Mouse (Mus musculus) stomach, embryonic 14.5 days (tissue): ENCODE measurements around the gene Tas1r1. TPM values are rescaled to one million over a fixed set of nuclear protein-coding genes. Genes with fewer than 3 reads are reported as not detected.

Experiments
- ATAC-seq: fragments of 200-750 bp; cut with Nextera tagmentation; 2 replicates; pipeline ENCODE4 v1.8.0; 2017; ENCODE audit warnings: low read depth, moderate TSS enrichment; ENCODE audit not compliant: insufficient number of reproducible peaks, insufficient read depth, low FRiP score
- H3K27ac ChIP-seq: fragments of 300-500 bp; sonication (generic); 2 replicates; pipeline ENCODE4 v1.5.1; 2014; ENCODE audit warnings: mild to moderate bottlenecking, low read length, moderate library complexity, mixed read lengths
- H3K27me3 ChIP-seq: fragments of 300-500 bp; sonication (generic); 2 replicates; pipeline ENCODE4 v1.6.1; 2014; ENCODE audit warnings: low read length, control low read depth, mixed read lengths; ENCODE audit not compliant: control insufficient read depth, insufficient read depth
- H3K36me3 ChIP-seq: fragments of 300-500 bp; sonication (generic); 2 replicates; pipeline ENCODE4 v1.6.1; 2014; ENCODE audit warnings: mild to moderate bottlenecking, control low read depth, low read length, moderate library complexity, mixed read lengths; ENCODE audit not compliant: control insufficient read depth, insufficient read depth
- H3K4me1 ChIP-seq: fragments of 300-500 bp; sonication (generic); 2 replicates; pipeline ENCODE4 v1.6.1; 2014; ENCODE audit warnings: low read length, control low read depth, mixed read lengths; ENCODE audit not compliant: control insufficient read depth, insufficient read depth
- H3K4me2 ChIP-seq: fragments of 300-500 bp; sonication (generic); replicated peaks from 2 replicates; pipeline ENCODE4 v1.6.1; 2014; ENCODE audit warnings: low read depth, low read length, control low read depth
- H3K4me3 ChIP-seq: fragments of 300-500 bp; sonication (generic); 2 replicates; pipeline ENCODE4 v1.5.1; 2014; ENCODE audit warnings: low read depth, low read length, control low read depth
- H3K9ac ChIP-seq: fragments of 300-500 bp; sonication (generic); replicated peaks from 2 replicates; pipeline ENCODE4 v1.6.1; 2014; ENCODE audit warnings: low read depth, mild to moderate bottlenecking, control low read depth, low read length, moderate library complexity, mixed read lengths
- H3K9me3 ChIP-seq: fragments of 300-500 bp; sonication (generic); 2 replicates; pipeline ENCODE4 v1.6.1; 2016; ENCODE audit warnings: low read depth, low read length, control low read depth; ENCODE audit not compliant: control insufficient read depth
- WGBS: fragments of 180-500 bp; shearing (Covaris S2); extraction: QIAGEN DNeasy Blood & Tissue Kit; methylation state at CpG from one replicate; pipeline ENCODE4 v1.1.7; 2014; 5-methylcytosine and 5-hydroxymethylcytosine counted together
- polyA plus RNA-seq: library from polyadenylated mRNA; unstranded; fragments of >200 nt; fragmentation: Nextera tagmentation; extraction: Ambion mirVana; gene quantifications from 2 replicates; pipeline ENCODE4 v1.2.1, GENCODE M21; 2014

The Tas1r1 gene
- polyA plus RNA-seq, 1 experiment from 2014 or later, result 0.30 TPM

DNA sequence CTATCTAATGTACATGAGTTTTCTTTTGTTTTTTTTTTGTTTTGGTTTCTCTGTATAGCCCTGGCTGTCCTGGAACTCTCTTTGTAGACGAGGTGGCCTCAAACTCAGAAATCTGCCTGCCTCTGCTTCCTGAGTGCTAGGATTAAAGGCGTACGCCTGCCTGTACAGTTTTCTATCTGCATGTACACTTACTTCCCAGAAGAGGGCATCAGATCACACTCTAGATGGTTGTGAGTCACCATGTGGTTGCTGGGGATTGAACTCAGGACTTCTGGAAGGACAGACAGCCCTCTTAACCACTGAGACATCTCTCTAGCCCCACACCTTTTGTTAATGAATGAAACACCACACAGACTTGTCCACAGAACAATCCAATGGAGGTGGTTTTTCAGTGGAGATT is 40.9 kb upstream of the Tas1r1 start:
- Histone ChIP-seq H3K27ac (no peak overlapping the region), H3K4me1 (no peaks in the 10 kb centered on the region), H3K4me3 (no peak overlapping the region), H3K27me3 (no peaks in the 10 kb centered on the region), H3K36me3 (no peaks in the 10 kb centered on the region), H3K4me2 (no peak overlapping the region), H3K9me3 (no peaks in the 10 kb centered on the region), H3K9ac (no peak overlapping the region)
- WGBS, result 97% methylated on average over 3 of the region's 3 CpGs
- no peak for ATAC-seq

DNA sequence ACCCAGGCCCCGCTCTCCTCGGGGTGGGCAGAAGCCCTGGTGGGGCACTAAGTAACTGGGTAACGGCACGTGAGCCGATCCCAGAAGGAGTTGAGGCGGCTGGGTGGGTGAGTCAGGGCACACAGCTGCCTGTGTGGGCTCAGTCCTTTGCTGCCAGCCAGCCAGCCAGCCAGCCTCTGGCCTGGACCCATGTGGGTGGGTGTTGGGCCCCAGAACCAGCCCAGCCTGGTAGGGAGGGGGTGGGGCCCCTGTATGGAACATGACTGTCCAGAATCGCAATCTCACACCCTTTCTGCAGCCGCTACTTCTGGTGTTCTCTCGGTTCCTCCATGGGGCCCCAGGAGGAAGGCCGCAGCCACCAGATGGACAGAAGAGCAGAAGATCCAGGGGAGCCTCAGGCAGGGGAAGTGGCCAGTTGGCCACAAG is 39.8 kb upstream of the Tas1r1 start:
- H3K27ac ChIP-seq, result no peak overlapping the region
- H3K27me3 ChIP-seq, result no peaks in the 10 kb centered on the region
- H3K9me3 ChIP-seq, result no peaks in the 10 kb centered on the region
- H3K4me3 ChIP-seq, result no peak overlapping the region
- 90% methylated on average over 10 of the region's 10 CpGs for WGBS
- H3K9ac ChIP-seq, result no peak overlapping the region
- no peak overlapping the region for H3K4me2 ChIP-seq
- H3K36me3 ChIP-seq, result no peaks in the 10 kb centered on the region
- H3K4me1 ChIP-seq, result no peaks in the 10 kb centered on the region
- ATAC-seq, result no peak

DNA sequence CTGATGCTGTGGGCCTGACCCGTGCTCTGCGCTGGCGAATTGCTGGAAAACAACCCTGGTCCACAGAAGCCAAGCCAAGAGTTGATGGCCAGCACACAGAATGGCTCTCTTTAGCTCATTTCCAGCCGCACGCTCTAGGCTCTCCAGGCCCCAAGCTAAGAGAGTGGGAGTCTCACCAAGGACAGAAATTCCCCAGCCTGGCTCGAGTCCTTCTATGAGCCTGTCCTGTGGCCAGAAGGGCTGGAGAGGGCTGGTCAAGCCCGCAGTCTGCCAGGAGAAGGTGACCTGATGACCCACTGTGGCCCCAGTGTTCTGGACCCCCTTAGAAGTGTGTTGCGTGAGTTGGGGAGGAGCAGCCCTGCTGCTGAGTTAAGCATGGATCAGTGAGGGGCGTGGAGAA is 38.8 kb upstream of the Tas1r1 start:
- no peaks in the 10 kb centered on the region for H3K27me3 ChIP-seq
- peaks cover 3% of the 10 kb centered on the region; the same call in 1 of the 2 replicates for H3K4me1 ChIP-seq
- WGBS, result 85% methylated on average over 9 of the region's 9 CpGs
- ATAC-seq, result no peak
- no peak overlapping the region for H3K27ac ChIP-seq
- H3K36me3 ChIP-seq, result no peaks in the 10 kb centered on the region
- H3K9me3 ChIP-seq, result no peaks in the 10 kb centered on the region
- no peak overlapping the region for H3K4me2 ChIP-seq
- H3K4me3 ChIP-seq, result no peak overlapping the region
- H3K9ac ChIP-seq, result no peak overlapping the region

DNA sequence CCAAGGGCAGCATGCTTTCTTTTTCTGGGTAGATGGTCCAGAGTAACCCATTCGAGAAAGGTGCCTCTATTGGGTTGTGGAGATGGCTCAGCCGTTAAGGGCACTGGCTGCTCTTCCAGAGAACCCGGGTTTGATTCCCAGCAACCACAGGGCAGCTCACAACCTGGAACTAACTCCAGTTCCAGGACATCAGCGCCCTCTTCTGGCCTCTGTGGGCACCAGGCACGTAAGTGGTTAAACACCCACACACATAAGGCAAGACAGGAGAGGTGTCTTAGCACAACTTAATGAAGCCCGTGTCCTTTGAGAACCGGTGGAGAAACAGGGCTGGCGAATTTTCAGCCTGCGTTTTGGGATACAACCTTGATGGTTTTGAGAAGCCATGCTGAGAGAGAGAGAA is 36.2 kb upstream of the Tas1r1 start:
- no peak for ATAC-seq
- H3K9ac ChIP-seq, result no peak overlapping the region
- H3K27ac ChIP-seq, result no peak overlapping the region
- no peak overlapping the region for H3K4me3 ChIP-seq
- no peaks in the 10 kb centered on the region for H3K27me3 ChIP-seq
- no peaks in the 10 kb centered on the region for H3K9me3 ChIP-seq
- H3K36me3 ChIP-seq, result no peaks in the 10 kb centered on the region
- H3K4me1 ChIP-seq, result peaks cover 7% of the 10 kb centered on the region; the same call in 1 of the 2 replicates
- no peak overlapping the region for H3K4me2 ChIP-seq
- whole genome bisulfite sequencing, result 84% methylated on average over 9 of the region's 9 CpGs

DNA sequence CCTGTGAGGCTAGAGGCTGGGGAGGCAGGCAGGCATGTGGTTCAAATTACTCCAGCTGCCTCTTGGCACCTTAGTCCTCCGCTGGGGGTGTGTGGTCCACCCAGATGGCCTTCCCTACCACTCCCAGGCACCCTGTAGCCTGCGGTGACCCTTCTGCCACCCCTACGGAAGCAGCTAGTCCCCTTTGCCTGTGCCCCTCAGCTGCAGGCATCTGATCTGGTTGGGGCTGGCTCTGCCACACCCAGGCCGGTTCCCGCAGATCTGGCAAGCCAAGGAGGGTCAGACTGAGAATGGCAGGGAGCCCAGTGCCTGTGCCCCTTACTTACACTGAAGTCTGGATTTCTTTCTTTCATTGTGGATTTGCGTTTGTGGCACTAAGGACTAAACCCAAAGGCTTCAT is 35.3 kb upstream of the Tas1r1 start:
- no peaks in the 10 kb centered on the region for H3K36me3 ChIP-seq
- no peak overlapping the region for H3K4me3 ChIP-seq
- peaks cover 7% of the 10 kb centered on the region; the same call in 1 of the 2 replicates for H3K4me1 ChIP-seq
- no peaks in the 10 kb centered on the region for H3K27me3 ChIP-seq
- WGBS, result 78% methylated on average over 6 of the region's 6 CpGs
- no peaks in the 10 kb centered on the region for H3K9me3 ChIP-seq
- no peak overlapping the region for H3K9ac ChIP-seq
- H3K27ac ChIP-seq, result no peak overlapping the region
- H3K4me2 ChIP-seq, result no peak overlapping the region
- no peak for ATAC-seq

DNA sequence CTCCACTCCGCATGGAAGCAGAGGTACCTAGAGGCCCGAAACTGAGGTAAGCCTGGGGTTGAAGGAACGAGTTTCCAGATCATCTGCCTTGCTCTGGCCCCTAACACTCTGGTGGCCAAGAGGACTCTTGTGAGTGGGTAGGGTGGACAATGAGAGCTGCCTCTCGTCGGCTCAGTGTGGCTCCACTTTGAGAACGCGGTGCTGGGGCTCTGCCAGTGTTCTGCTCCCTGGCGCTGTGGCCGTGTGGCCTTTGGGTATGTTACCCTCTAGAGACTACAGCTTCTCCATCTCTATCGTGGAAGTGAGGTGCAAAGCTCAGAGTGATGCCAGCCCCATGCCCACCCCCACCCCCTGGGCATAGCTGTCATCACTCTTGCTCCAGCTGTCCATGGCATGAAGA is 34.3 kb upstream of the Tas1r1 start:
- no peaks in the 10 kb centered on the region for H3K9me3 ChIP-seq
- WGBS, result 76% methylated on average over 10 of the region's 10 CpGs
- ATAC-seq, result no peak

DNA sequence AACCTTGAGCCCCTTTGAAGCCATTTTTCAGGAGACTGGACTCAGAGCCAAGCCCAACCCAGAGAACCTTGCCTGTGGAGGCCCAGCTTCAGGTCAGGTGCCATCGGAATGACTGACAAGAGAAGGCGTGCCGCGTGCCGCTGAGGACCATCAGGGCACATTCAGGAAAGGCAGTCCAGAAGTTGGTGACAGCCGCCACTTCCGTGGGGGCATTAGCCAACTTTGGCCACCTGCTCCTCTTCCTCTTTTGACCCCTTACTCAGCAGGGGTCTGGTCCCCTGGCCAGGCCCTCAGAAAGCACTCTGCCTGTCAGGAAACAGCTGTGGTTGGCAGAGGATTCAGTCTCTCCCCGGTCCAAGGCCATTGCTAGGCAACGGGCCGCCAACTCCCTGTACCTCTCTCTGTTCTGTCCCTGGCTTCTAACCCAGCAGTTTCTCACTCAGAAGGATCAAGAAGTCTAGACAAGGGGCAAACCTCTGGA is 33.8 kb upstream of the Tas1r1 start, which contains the start of gene Plekhg5:
Plekhg5 (plus strand) TSS at position 378 of the 481 bp plus-strand sequence.
- H3K4me1 ChIP-seq, result peaks cover 7% of the 10 kb centered on the region; the same call in 1 of the 2 replicates
- 63% methylated on average over 10 of the region's 10 CpGs for WGBS
- H3K4me2 ChIP-seq, result no peak within 1 kb of the TSS
- no peak within 1 kb of the TSS for H3K27ac ChIP-seq
- no peaks in the 10 kb centered on the region for H3K36me3 ChIP-seq
- ATAC-seq, result no peak
- no peak within 1 kb of the TSS for H3K4me3 ChIP-seq
- H3K9ac ChIP-seq, result no peak within 1 kb of the TSS
- H3K27me3 ChIP-seq, result no peaks in the 10 kb centered on the region
- H3K9me3 ChIP-seq, result no peaks in the 10 kb centered on the region

More for the DNA sequence above, 34.3 kb upstream of the Tas1r1 start:
- no peak overlapping the region for H3K9ac ChIP-seq
- no peak overlapping the region for H3K4me2 ChIP-seq
- H3K27ac ChIP-seq, result no peak overlapping the region
- peaks cover 7% of the 10 kb centered on the region; the same call in 1 of the 2 replicates for H3K4me1 ChIP-seq
- H3K4me3 ChIP-seq, result no peak overlapping the region
- H3K27me3 ChIP-seq, result no peaks in the 10 kb centered on the region
- no peaks in the 10 kb centered on the region for H3K36me3 ChIP-seq

DNA sequence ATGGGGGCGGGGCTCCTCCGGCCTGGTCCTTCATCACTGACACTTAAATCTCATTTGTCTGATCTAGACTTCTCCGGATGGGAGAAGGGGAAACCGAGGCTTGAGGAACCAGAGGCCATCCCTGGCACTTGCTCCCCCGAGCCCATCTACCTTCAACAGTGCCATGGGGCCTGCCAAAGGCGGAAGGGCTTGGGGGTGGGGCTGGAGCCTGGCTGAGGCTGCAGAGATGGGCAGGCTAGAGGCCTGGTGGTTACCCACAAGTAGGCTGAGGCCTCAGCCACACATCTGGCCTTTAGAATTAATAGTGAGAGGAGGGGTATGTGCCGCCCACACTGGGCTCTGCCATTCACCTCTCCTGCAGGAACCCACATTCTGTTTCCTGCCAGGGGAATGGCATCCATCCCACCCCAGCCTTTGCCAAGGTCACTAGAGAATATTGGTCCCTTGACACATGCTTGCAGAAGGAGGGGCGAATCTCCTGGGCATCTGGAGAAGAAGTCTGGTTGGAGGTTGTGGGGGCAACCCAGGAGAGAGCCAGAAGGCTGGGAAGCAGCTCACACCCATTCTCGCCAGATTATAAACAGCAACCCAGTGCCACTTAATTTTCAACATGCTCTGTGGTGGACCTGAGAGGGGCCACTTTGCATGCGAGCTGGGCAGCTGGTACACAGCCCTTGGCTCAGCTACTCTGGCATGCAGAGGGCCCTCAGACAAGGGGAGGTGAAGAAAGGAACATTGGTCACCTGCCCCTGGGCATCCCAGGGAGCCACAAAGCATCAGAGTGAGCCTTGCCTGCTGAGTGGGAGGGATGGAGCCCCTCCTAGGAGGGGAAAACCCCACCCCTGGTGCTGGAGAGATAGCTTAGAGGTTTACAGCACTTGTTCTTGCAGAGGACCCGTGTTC is 32.4 kb upstream of the Tas1r1 start:
- H3K9ac ChIP-seq, result no peak overlapping the region
- H3K36me3 ChIP-seq, result no peaks in the 10 kb centered on the region
- H3K27ac ChIP-seq, result no peak overlapping the region
- peaks cover 7% of the 10 kb centered on the region; the same call in 1 of the 2 replicates for H3K4me1 ChIP-seq
- no peaks in the 10 kb centered on the region for H3K27me3 ChIP-seq
- H3K4me3 ChIP-seq, result no peak overlapping the region
- no peak for ATAC-seq
- H3K4me2 ChIP-seq, result no peak overlapping the region
- H3K9me3 ChIP-seq, result no peaks in the 10 kb centered on the region
- 73% methylated on average over 11 of the region's 11 CpGs for WGBS
